Mouse (Mus musculus): ENCODE measurements around the gene Noa1. TPM values are rescaled to one million over a fixed set of nuclear protein-coding genes. Genes with fewer than 3 reads are reported as not detected.
A peak's percentile ranks its signal among the peaks of the same experiment; 100 is the strongest.

Noa1 gene
- polyA plus RNA-seq, 1 experiment from 2014 or later, result 35.3 TPM

GRCm38 (mm10) chr5:77245463-77245786 is 64.5 kb downstream of the Noa1 start:
- Histone ChIP-seq H3K27ac (no peak overlapping the region), H3K9ac (peak overlapping the region; percentile 1; the same call in 1 of the 2 replicates), H3K27me3 (replicated peaks) (no peaks in the 10 kb centered on the region), H3K9me3 (no peaks in the 10 kb centered on the region), H3K4me3 (replicated peaks) (peak overlapping the region; percentile 17), H3K4me2 (replicated peaks) (peak overlapping the region; percentile 51), H3K36me3 (no peaks in the 10 kb centered on the region), H3K4me1 (replicated peaks) (peaks cover 2% of the 10 kb centered on the region; the same call in 1 of the 2 replicates)
- 33% methylated on average over 7 of the region's 7 CpGs for WGBS
- peak; percentile 26; the same call in 1 of the 2 replicates for ATAC-seq

- H3K27me3 ChIP-seq (replicated peaks), result no peaks in the 10 kb centered on the region
- H3K36me3 ChIP-seq, result no peaks in the 10 kb centered on the region
- H3K27ac ChIP-seq, result no peak overlapping the region
- WGBS, result 57% methylated on average over 8 of the region's 8 CpGs
- H3K9ac ChIP-seq, result no peak overlapping the region
- no peaks in the 10 kb centered on the region for H3K9me3 ChIP-seq
- no peak overlapping the region for H3K4me3 ChIP-seq (replicated peaks)
- no peak for ATAC-seq
- no peak overlapping the region for H3K4me2 ChIP-seq (replicated peaks)
- H3K4me1 ChIP-seq (replicated peaks), result peaks cover 2% of the 10 kb centered on the region; the same call in 1 of the 2 replicates
Measured at GRCm38 (mm10) chr5:77244331-77244987, 65.4 kb downstream of the Noa1 start.

Other genes starting within 250 kb of the Noa1 start
- gene Hopx, start 195.0 kb downstream of the Noa1 start, polyA plus RNA-seq (2015; fragmentation: Nextera tagmentation; extraction: Ambion mirVana), result 3.5 and 3.8 TPM in 2 replicates
- gene Spink2, start 98.6 kb downstream of the Noa1 start, polyA plus RNA-seq (2015; fragmentation: Nextera tagmentation; extraction: Ambion mirVana), result 1.4 and 1.8 TPM in 2 replicates
- gene Rest, start 44.6 kb downstream of the Noa1 start, polyA plus RNA-seq (2015; fragmentation: Nextera tagmentation; extraction: Ambion mirVana), result 24.0 and 28.0 TPM in 2 replicates
- 51.5 and 55.9 TPM in 2 replicates for gene Polr2b, start 63 bp upstream of the Noa1 start, polyA plus RNA-seq (2015; fragmentation: Nextera tagmentation; extraction: Ambion mirVana)
- 87.4 and 92.5 TPM in 2 replicates for gene Igfbp7, start 98.0 kb upstream of the Noa1 start, polyA plus RNA-seq (2015; fragmentation: Nextera tagmentation; extraction: Ambion mirVana)

Measured in intestine, embryonic 15.5 days (tissue).